Mouse (Mus musculus): Measurements from ENCODE around the gene Brms1. TPM values are rescaled to one million over a fixed set of nuclear protein-coding genes. Genes with fewer than 3 reads are reported as not detected.

Brms1 gene
- polyA plus RNA-seq, 1 experiment from 2014 or later: 66.1 TPM

DNA sequence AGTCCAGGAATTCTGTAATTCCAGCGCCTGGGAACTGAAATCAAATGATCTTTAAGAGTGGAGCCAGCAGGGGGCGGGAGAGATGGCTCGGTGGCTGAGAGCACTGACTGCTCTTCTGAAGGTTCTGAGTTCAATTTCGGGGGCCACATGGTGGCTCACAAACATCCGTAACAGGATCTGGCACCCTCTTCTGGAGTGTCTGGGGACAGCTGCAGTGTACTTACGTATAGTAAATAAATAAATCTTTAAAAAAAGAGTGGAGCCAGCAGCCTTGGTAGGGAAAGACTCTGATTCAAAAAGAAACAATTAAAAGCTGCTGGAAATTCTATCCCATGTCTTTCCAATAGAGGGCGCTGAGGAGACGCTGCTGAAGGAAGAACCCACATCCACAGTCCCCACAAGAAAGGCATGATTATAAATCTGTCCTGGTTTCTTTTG is 26.2 kb upstream of the Brms1 start:
- no peaks in the 10 kb centered on the region for H3K4me1 ChIP-seq (ENCODE audit: control insufficient read depth, insufficient read depth, low read length)
- no peaks in the 10 kb centered on the region for H3K36me3 ChIP-seq (ENCODE audit: control insufficient read depth, insufficient read depth, low read length)
- 17% methylated on average over 8 of the region's 8 CpGs for WGBS
- no peaks in the 10 kb centered on the region for H3K9me3 ChIP-seq (ENCODE audit: control insufficient read depth, low read length)
- no peak overlapping the region for H3K9ac ChIP-seq (ENCODE audit: low read length)
- no peak overlapping the region for H3K4me3 ChIP-seq (ENCODE audit: low read depth, low read length)
- peak; percentile 93 for DNase-seq (ENCODE audit: low spot score, missing footprints)
- ATAC-seq (ENCODE audit: low FRiP score): no peak
- H3K27me3 ChIP-seq (ENCODE audit: control insufficient read depth, insufficient read depth, low read length): no peaks in the 10 kb centered on the region
- H3K27ac ChIP-seq (ENCODE audit: low read depth, low read length): no peak overlapping the region
- no peak overlapping the region for H3K4me2 ChIP-seq

GRCm38 (mm10) chr19:5016221-5016742 is 24.9 kb upstream of the Brms1 start:
- H3K9me3 ChIP-seq (ENCODE audit: control insufficient read depth, low read length): no peaks in the 10 kb centered on the region
- no peaks in the 10 kb centered on the region for H3K36me3 ChIP-seq (ENCODE audit: control insufficient read depth, insufficient read depth, low read length)
- no peaks in the 10 kb centered on the region for H3K4me1 ChIP-seq (ENCODE audit: control insufficient read depth, insufficient read depth, low read length)
- no peak overlapping the region for H3K9ac ChIP-seq (ENCODE audit: low read length)
- DNase-seq (ENCODE audit: low spot score, missing footprints) (no peak), ATAC-seq (ENCODE audit: low FRiP score) (no peak)
- H3K27ac ChIP-seq (ENCODE audit: low read depth, low read length): no peak overlapping the region
- no peak overlapping the region for H3K4me3 ChIP-seq (ENCODE audit: low read depth, low read length)
- H3K4me2 ChIP-seq: no peak overlapping the region
- no peaks in the 10 kb centered on the region for H3K27me3 ChIP-seq (ENCODE audit: control insufficient read depth, insufficient read depth, low read length)
- WGBS: 52% methylated on average over 10 of the region's 10 CpGs

DNA sequence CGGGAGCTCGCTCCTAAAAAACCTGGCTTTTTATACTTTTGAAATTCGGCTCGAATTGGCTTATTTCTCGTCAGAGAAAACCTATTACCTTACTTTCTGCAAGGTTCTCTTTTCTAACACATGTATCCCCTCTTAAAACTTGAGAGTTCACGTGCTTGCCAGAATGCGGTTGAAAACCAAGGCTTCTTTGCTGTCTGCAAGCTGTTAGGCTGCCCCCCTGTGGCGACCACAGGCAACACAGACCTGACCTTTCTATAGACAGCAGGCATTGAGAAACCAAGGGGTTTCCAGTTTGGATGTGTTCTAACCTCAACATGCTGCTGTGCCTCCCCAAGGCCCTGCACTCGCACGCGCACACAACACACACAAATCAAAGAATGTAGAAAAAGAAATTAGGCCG is 24.4 kb upstream of the Brms1 start:
- Histone ChIP-seq H3K9ac (ENCODE audit: low read length) (no peak overlapping the region), H3K36me3 (ENCODE audit: control insufficient read depth, insufficient read depth, low read length) (no peaks in the 10 kb centered on the region), H3K27ac (ENCODE audit: low read depth, low read length) (no peak overlapping the region), H3K4me3 (ENCODE audit: low read depth, low read length) (no peak overlapping the region), H3K4me2 (no peak overlapping the region), H3K27me3 (ENCODE audit: control insufficient read depth, insufficient read depth, low read length) (no peaks in the 10 kb centered on the region), H3K4me1 (ENCODE audit: control insufficient read depth, insufficient read depth, low read length) (no peaks in the 10 kb centered on the region), H3K9me3 (ENCODE audit: control insufficient read depth, low read length) (no peaks in the 10 kb centered on the region)
- no peak for ATAC-seq (ENCODE audit: low FRiP score)
- 21% methylated on average over 12 of the region's 12 CpGs for WGBS
- DNase-seq (ENCODE audit: low spot score, missing footprints): peak; percentile 91

DNA sequence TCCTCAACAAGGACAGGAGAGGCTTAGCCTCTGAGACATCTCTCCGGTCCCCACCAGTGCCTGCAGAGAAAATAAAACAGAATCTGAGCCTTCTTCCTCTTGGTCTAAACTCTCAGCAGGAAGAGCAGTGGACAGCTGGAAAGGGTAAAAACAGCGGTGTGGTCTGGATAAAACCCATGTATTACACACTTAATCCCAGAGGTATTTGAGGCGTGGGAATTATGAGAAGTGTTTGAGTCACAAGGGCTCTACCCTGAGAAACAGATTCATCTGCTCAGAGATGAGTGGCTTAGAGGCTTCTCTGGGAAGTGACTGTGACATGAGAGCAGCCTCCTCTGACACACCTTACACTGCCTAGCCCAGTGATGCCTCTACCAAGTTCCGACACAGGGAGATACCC is 23.5 kb upstream of the Brms1 start:
- no peak overlapping the region for H3K27ac ChIP-seq (ENCODE audit: low read depth, low read length)
- no peak for DNase-seq (ENCODE audit: low spot score, missing footprints)
- no peaks in the 10 kb centered on the region for H3K27me3 ChIP-seq (ENCODE audit: control insufficient read depth, insufficient read depth, low read length)
- no peaks in the 10 kb centered on the region for H3K9me3 ChIP-seq (ENCODE audit: control insufficient read depth, low read length)
- no peak overlapping the region for H3K9ac ChIP-seq (ENCODE audit: low read length)
- no peak for ATAC-seq (ENCODE audit: low FRiP score)
- H3K4me3 ChIP-seq (ENCODE audit: low read depth, low read length): no peak overlapping the region
- H3K4me1 ChIP-seq (ENCODE audit: control insufficient read depth, insufficient read depth, low read length): no peaks in the 10 kb centered on the region
- 81% methylated on average over 4 of the region's 4 CpGs for WGBS
- H3K36me3 ChIP-seq (ENCODE audit: control insufficient read depth, insufficient read depth, low read length): no peaks in the 10 kb centered on the region
- H3K4me2 ChIP-seq: no peak overlapping the region

DNA sequence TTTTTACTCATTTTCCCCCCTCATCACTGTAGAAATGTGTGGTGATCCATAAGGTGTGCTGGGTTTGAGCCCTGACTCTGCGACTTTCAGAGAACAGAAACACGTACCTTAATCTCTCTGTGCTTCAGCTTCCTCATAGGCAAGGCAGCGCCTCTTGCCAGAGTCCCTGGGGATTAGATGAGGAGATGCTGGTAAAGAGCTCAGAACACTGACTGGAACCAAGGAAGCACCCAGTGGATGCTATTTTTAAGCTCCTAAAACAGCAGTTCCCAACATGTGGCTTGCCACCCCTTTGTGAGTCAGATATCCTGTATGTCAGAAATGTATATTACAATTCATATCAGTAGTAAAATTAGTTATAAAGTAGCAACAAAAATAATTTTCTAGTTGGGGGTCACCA is 23.0 kb upstream of the Brms1 start:
- DNase-seq (ENCODE audit: low spot score, missing footprints): no peak
- no peaks in the 10 kb centered on the region for H3K27me3 ChIP-seq (ENCODE audit: control insufficient read depth, insufficient read depth, low read length)

DNA sequence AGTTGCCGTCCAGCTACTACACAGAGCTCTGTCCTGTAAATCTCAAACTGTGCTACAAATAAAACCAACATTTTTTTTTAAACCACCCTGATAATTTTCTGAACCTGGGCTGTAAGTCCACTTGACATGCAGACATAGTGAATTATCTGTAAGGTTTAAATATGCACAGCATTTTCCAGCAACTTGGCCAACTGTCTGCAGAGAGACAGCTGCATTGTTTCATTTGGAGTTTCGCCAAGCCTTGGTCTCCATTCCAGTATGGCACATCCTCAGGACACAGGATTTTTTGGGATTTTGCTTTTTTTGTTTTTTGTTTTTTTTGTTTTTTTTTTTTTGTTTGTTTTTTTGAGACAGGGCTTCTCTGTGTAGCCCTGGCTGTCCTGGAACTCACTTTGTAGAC is 19.7 kb upstream of the Brms1 start:
- 90% methylated on average over 2 of the region's 2 CpGs for WGBS
- ATAC-seq (ENCODE audit: low FRiP score) (no peak), DNase-seq (ENCODE audit: low spot score, missing footprints) (no peak)
- no peak overlapping the region for H3K27ac ChIP-seq (ENCODE audit: low read depth, low read length)
- no peak overlapping the region for H3K9ac ChIP-seq (ENCODE audit: low read length)
- no peak overlapping the region for H3K4me2 ChIP-seq
- H3K4me3 ChIP-seq (ENCODE audit: low read depth, low read length): no peak overlapping the region
- no peaks in the 10 kb centered on the region for H3K36me3 ChIP-seq (ENCODE audit: control insufficient read depth, insufficient read depth, low read length)
- no peaks in the 10 kb centered on the region for H3K27me3 ChIP-seq (ENCODE audit: control insufficient read depth, insufficient read depth, low read length)
- H3K4me1 ChIP-seq (ENCODE audit: control insufficient read depth, insufficient read depth, low read length): no peaks in the 10 kb centered on the region
- H3K9me3 ChIP-seq (ENCODE audit: control insufficient read depth, low read length): no peaks in the 10 kb centered on the region

More for the DNA sequence above, 23.0 kb upstream of the Brms1 start:
- no peak for ATAC-seq (ENCODE audit: low FRiP score)
- H3K4me2 ChIP-seq: no peak overlapping the region
- WGBS: 87% methylated on average over 3 of the region's 3 CpGs
- H3K27ac ChIP-seq (ENCODE audit: low read depth, low read length): no peak overlapping the region
- H3K9me3 ChIP-seq (ENCODE audit: control insufficient read depth, low read length): no peaks in the 10 kb centered on the region
- no peak overlapping the region for H3K9ac ChIP-seq (ENCODE audit: low read length)
- no peaks in the 10 kb centered on the region for H3K4me1 ChIP-seq (ENCODE audit: control insufficient read depth, insufficient read depth, low read length)
- H3K36me3 ChIP-seq (ENCODE audit: control insufficient read depth, insufficient read depth, low read length): no peaks in the 10 kb centered on the region
- H3K4me3 ChIP-seq (ENCODE audit: low read depth, low read length): no peak overlapping the region

DNA sequence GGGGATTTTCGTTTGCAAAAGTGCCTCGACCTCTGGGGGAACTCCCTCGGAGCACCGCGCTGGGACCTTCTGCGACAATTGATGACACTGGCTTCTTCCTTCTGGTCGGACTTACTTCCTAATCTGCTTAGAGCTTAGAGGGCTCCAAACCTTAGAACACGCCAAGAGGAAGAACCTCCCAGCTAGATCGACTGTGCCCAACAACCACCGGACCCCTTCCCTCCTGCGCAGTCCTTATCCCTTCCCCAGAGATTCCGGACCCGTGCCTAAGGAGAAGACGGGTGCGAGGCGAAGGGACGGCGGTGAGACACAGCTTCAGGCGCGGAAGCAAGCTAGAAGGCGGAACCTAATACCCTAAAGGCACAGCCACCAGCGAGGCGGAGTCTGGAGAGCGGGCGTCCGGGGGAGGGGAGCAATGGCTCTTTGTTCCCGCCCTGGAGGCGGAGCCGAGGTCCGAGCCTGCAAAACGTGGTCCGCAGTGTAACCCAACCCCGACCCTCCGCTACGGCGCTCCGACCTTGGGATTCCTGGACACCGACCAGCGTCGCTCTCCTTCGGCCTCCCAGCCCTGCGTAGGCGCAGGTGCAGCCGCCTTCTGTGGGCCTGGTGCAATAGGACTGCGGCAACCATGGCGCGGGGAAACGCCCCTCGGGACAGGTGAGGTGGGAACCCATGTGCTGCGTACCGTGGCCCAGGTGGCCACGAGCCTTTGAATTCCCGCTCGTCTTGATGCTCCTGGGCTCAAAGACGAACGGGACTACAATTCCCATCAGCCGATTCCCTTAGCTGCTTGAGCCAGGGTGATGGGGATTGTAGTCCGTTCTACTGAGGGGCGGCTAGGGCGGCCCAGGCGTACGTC is 17.3 kb upstream of the Brms1 start, which contains the start of gene Slc29a2:
Gene Slc29a2 (plus strand): TSS at position 240 of the 859 bp plus-strand sequence.
- H3K4me1 ChIP-seq (ENCODE audit: control insufficient read depth, insufficient read depth, low read length): no peaks in the 10 kb centered on the region
- H3K36me3 ChIP-seq (ENCODE audit: control insufficient read depth, insufficient read depth, low read length): 0 out of 2 replicates have a peak, but pooled peaks cover 2% of the 10 kb centered on the region
- WGBS: under 1% methylated on average over 62 of the region's 62 CpGs
- H3K4me2 ChIP-seq: peak within 1 kb of the TSS; percentile 64
- H3K27ac ChIP-seq (ENCODE audit: low read depth, low read length): peak within 1 kb of the TSS; percentile 72
- ATAC-seq (ENCODE audit: low FRiP score): peak; percentile 97
- H3K9me3 ChIP-seq (ENCODE audit: control insufficient read depth, low read length): no peaks in the 10 kb centered on the region
- peak within 1 kb of the TSS; percentile 79 for H3K9ac ChIP-seq (ENCODE audit: low read length)
- no peaks in the 10 kb centered on the region for H3K27me3 ChIP-seq (ENCODE audit: control insufficient read depth, insufficient read depth, low read length)
- DNase-seq (ENCODE audit: low spot score, missing footprints): peak; percentile 96
- peak within 1 kb of the TSS; percentile 51 for H3K4me3 ChIP-seq (ENCODE audit: low read depth, low read length)

GRCm38 (mm10) chr19:5026111-5026510 is 15.0 kb upstream of the Brms1 start:
- Histone ChIP-seq H3K36me3 (ENCODE audit: control insufficient read depth, insufficient read depth, low read length) (peaks cover 2% of the 10 kb centered on the region; the same call in 1 of the 2 replicates), H3K27me3 (ENCODE audit: control insufficient read depth, insufficient read depth, low read length) (no peaks in the 10 kb centered on the region), H3K4me2 (no peak overlapping the region), H3K27ac (ENCODE audit: low read depth, low read length) (no peak overlapping the region), H3K9me3 (ENCODE audit: control insufficient read depth, low read length) (no peaks in the 10 kb centered on the region), H3K4me1 (ENCODE audit: control insufficient read depth, insufficient read depth, low read length) (no peaks in the 10 kb centered on the region), H3K9ac (ENCODE audit: low read length) (no peak overlapping the region), H3K4me3 (ENCODE audit: low read depth, low read length) (no peak overlapping the region)
- no peak for ATAC-seq (ENCODE audit: low FRiP score)
- WGBS: 87% methylated on average over 8 of the region's 8 CpGs
- no peak for DNase-seq (ENCODE audit: low spot score, missing footprints)

- 81% methylated on average over 3 of the region's 3 CpGs for WGBS
- Histone ChIP-seq H3K9me3 (ENCODE audit: control insufficient read depth, low read length) (no peaks in the 10 kb centered on the region), H3K27me3 (ENCODE audit: control insufficient read depth, insufficient read depth, low read length) (no peaks in the 10 kb centered on the region), H3K9ac (ENCODE audit: low read length) (no peak overlapping the region), H3K36me3 (ENCODE audit: control insufficient read depth, insufficient read depth, low read length) (peaks cover 2% of the 10 kb centered on the region; the same call in 1 of the 2 replicates), H3K4me3 (ENCODE audit: low read depth, low read length) (no peak overlapping the region), H3K4me2 (no peak overlapping the region), H3K27ac (ENCODE audit: low read depth, low read length) (no peak overlapping the region), H3K4me1 (ENCODE audit: control insufficient read depth, insufficient read depth, low read length) (peaks cover 1% of the 10 kb centered on the region; the same call in 1 of the 2 replicates)
- peak; percentile 81 for DNase-seq (ENCODE audit: low spot score, missing footprints)
- no peak for ATAC-seq (ENCODE audit: low FRiP score)
Observed at GRCm38 (mm10) chr19:5032686-5033085, 8.5 kb upstream of the Brms1 start.

All from midbrain, embryonic 11.5 days (tissue).